Mouse (Mus musculus): ENCODE data around the gene Pcif1. TPM values are rescaled to one million over a fixed set of nuclear protein-coding genes. Genes with fewer than 3 reads are reported as not detected.

The Pcif1 gene
- total and polyA plus RNA-seq, 3 experiments: 20.0 to 59.1 (median 33.6) TPM

- in situ Hi-C loops (cut with MboI; ENCODE audit: low pct_ligation_motif_present, low pct_unique_long_range_greater_than_20kb, low sequenced_read_pairs): no loop called here
- no peak for TF ChIP-seq JUN (IDR thresholded peaks at IDR 0.05; ENCODE audit: insufficient read depth, low read depth, low read length)
- TF ChIP-seq ZC3H11A (IDR thresholded peaks at IDR 0.05; ENCODE audit: low read depth, low read length): no peak
- TF ChIP-seq PAX5 (IDR thresholded peaks at IDR 0.05; ENCODE audit: low read length): no peak
- no peak for TF ChIP-seq CTCF (conservative IDR thresholded peaks at IDR 0.05 in 1 of 2, IDR thresholded peaks at IDR 0.05 in 1 of 2; ENCODE audit: low read depth in 2 of 2, low read length in 2 of 2)
- no peak for TF ChIP-seq ETS1 (conservative IDR thresholded peaks at IDR 0.05; ENCODE audit: low read depth, low read length)
- TF ChIP-seq SMC3 (IDR thresholded peaks at IDR 0.05; ENCODE audit: low read depth, low read length): no peak
- no peak for TF ChIP-seq MAX (IDR thresholded peaks at IDR 0.05; ENCODE audit: low read length)
- TF ChIP-seq ZKSCAN1 (IDR thresholded peaks at IDR 0.05; ENCODE audit: borderline replicate concordance, low read depth, low read length): no peak
- TF ChIP-seq JUND (conservative IDR thresholded peaks at IDR 0.05; ENCODE audit: low read depth, low read length): no peak
- no peak for TF ChIP-seq MYC (IDR thresholded peaks at IDR 0.05; ENCODE audit: low read depth, low read length)
- TF ChIP-seq KAT2A (IDR thresholded peaks at IDR 0.05; ENCODE audit: insufficient replicate concordance, low read length): no peak
- TF ChIP-seq BHLHE40 (IDR thresholded peaks at IDR 0.05; ENCODE audit: low read depth, low read length): no peak
- TF ChIP-seq SIN3A (IDR thresholded peaks at IDR 0.05; ENCODE audit: low read length): no peak
- TF ChIP-seq E2F4 (IDR thresholded peaks at IDR 0.05; ENCODE audit: insufficient replicate concordance, low read depth, low read length): no peak
- TF ChIP-seq USF1 (IDR thresholded peaks at IDR 0.05; ENCODE audit: low read depth, low read length): no peak
- dilution Hi-C loops (cut with MboI; ENCODE audit: extremely low pct_ligation_motif_present, extremely low pct_unique_long_range_greater_than_20kb, low sequenced_read_pairs): no loop called here
Observed at GRCm38 (mm10) chr2:164895885-164896284, 16.8 kb downstream of the Pcif1 start.

DNA sequence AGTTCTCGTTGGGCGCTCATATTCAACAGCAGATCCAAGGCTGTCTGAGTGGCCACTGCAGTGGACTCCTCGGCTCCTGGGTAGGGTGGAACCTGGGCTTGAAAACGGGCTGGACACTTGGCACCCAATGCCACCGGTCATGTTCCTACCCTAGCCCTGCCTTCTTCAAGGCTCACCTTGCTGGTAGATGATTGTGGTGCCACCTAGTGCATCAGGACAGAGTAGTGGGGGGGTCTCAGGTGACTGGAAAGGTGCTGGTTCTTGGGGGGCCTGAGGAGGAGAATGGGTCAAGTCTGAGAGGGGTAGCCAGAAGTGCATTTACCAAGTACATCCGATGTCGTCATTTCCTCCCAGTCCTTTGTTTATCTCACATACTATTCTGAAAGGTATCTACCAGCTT lies 18.9 kb downstream of the Pcif1 start:
- DNase-seq (ENCODE audit: extremely low read depth): no peak
- Histone ChIP-seq H3K4me2 (ENCODE audit: insufficient read depth, low read depth, poor library complexity, severe bottlenecking) (no peak overlapping the region), H3K27ac (ENCODE audit: insufficient read depth, low read depth) (no peak overlapping the region), H3K9ac (ENCODE audit: insufficient read depth, low read depth) (no peak overlapping the region), H3K9me3 (replicated peaks; ENCODE audit: low read length) (no peaks in the 10 kb centered on the region), H3K79me2 (replicated peaks; ENCODE audit: control insufficient read depth, extremely low read depth, insufficient read depth, poor library complexity, severe bottlenecking) (no peaks in the 10 kb centered on the region), H3K4me3 (replicated peaks in 1 of 3; ENCODE audit: low read depth in 2 of 3, low read length in 2 of 3, poor library complexity in 1 of 3) (no peak overlapping the region), H3K4me1 (ENCODE audit: control insufficient read depth in 1 of 2, insufficient read depth in 2 of 2) (peaks cover 0 to 5% of the 10 kb centered on the region in 2 experiments; a peak in 1 of 4 replicates), H3K36me3 (replicated peaks in 1 of 2; ENCODE audit: control insufficient read depth in 1 of 2, insufficient read depth in 1 of 2, low read length in 1 of 2) (peaks cover 98 to 100% of the 10 kb centered on the region in 2 experiments), H3K27me3 (replicated peaks) (no peaks in the 10 kb centered on the region)
- dilution Hi-C loops (cut with MboI; ENCODE audit: extremely low pct_ligation_motif_present, extremely low pct_unique_long_range_greater_than_20kb, low sequenced_read_pairs) (no loop called here), in situ Hi-C loops (cut with MboI; ENCODE audit: low pct_ligation_motif_present, low pct_unique_long_range_greater_than_20kb, low sequenced_read_pairs) (no loop called here)
- TF ChIP-seq ELF1 (IDR thresholded peaks at IDR 0.05; ENCODE audit: low read depth, low read length): no peak
- no peak for TF ChIP-seq MYC (IDR thresholded peaks at IDR 0.05; ENCODE audit: low read depth, low read length)
- TF ChIP-seq SMC3 (IDR thresholded peaks at IDR 0.05; ENCODE audit: low read depth, low read length): no peak
- no peak for TF ChIP-seq KAT2A (IDR thresholded peaks at IDR 0.05; ENCODE audit: insufficient replicate concordance, low read length)
- TF ChIP-seq MEF2A (IDR thresholded peaks at IDR 0.05; ENCODE audit: borderline replicate concordance, low read depth, low read length): no peak
- TF ChIP-seq PAX5 (IDR thresholded peaks at IDR 0.05; ENCODE audit: low read length): no peak
- TF ChIP-seq NRF1 (IDR thresholded peaks at IDR 0.05; ENCODE audit: low read depth, low read length): no peak
- no peak for TF ChIP-seq CHD2 (IDR thresholded peaks at IDR 0.05; ENCODE audit: low read length)
- TF ChIP-seq ZMIZ1 (IDR thresholded peaks at IDR 0.05; ENCODE audit: low read depth, low read length): no peak
- TF ChIP-seq IRF4 (IDR thresholded peaks at IDR 0.05; ENCODE audit: low read depth, low read length): no peak
- TF ChIP-seq MAFK (IDR thresholded peaks at IDR 0.05; ENCODE audit: insufficient replicate concordance, low read length): no peak
- TF ChIP-seq UBTF (IDR thresholded peaks at IDR 0.05; ENCODE audit: low read depth, low read length): no peak
- no peak for TF ChIP-seq POLR2AphosphoS2 (IDR thresholded peaks at IDR 0.05; ENCODE audit: low read depth, low read length)
- TF ChIP-seq TBP (conservative IDR thresholded peaks at IDR 0.05; ENCODE audit: low read depth, low read length): no peak
- no peak for TF ChIP-seq RAD21 (IDR thresholded peaks at IDR 0.05; ENCODE audit: low read depth, low read length)
- TF ChIP-seq MAX (IDR thresholded peaks at IDR 0.05; ENCODE audit: low read length): no peak

More at GRCm38 (mm10) chr2:164895885-164896284, 16.8 kb downstream of the Pcif1 start:
- H3K4me2 ChIP-seq (ENCODE audit: insufficient read depth, low read depth, poor library complexity, severe bottlenecking): no peak overlapping the region
- H3K79me2 ChIP-seq (replicated peaks; ENCODE audit: control insufficient read depth, extremely low read depth, insufficient read depth, poor library complexity, severe bottlenecking): no peaks in the 10 kb centered on the region
- H3K9ac ChIP-seq (ENCODE audit: insufficient read depth, low read depth): no peak overlapping the region
- no peak overlapping the region for H3K4me3 ChIP-seq (replicated peaks in 1 of 3; ENCODE audit: low read depth in 2 of 3, low read length in 2 of 3, poor library complexity in 1 of 3)
- H3K27me3 ChIP-seq (replicated peaks): no peaks in the 10 kb centered on the region
- H3K4me1 ChIP-seq (ENCODE audit: control insufficient read depth in 1 of 2, insufficient read depth in 2 of 2): peaks cover 0 to 5% of the 10 kb centered on the region in 2 experiments; a peak in 1 of 4 replicates
- H3K36me3 ChIP-seq (replicated peaks in 1 of 2; ENCODE audit: control insufficient read depth in 1 of 2, insufficient read depth in 1 of 2, low read length in 1 of 2): peaks cover 98 to 100% of the 10 kb centered on the region in 2 experiments
- no peak overlapping the region for H3K27ac ChIP-seq (ENCODE audit: insufficient read depth, low read depth)
- H3K9me3 ChIP-seq (replicated peaks; ENCODE audit: low read length): no peaks in the 10 kb centered on the region
- DNase-seq (ENCODE audit: extremely low read depth): no peak

All from CH12.LX (cell line).